Mouse (Mus musculus): ENCODE data around the gene Kat2a.

GRCm38 (mm10) chr11:100752294-100752693 lies 40.0 kb upstream of the Kat2a start:
- TF ChIP-seq POLR2A (IDR thresholded peaks at IDR 0.05; ENCODE audit: control insufficient read depth, extremely low read depth, insufficient read depth, low read length, poor library complexity) (no peak), CTCF (IDR thresholded peaks at IDR 0.05; ENCODE audit: borderline replicate concordance, control insufficient read depth, extremely low read depth, insufficient read depth, low read length, poor library complexity) (no peak)

Data from thymus, adult 2 months (tissue).